Mouse (Mus musculus) right cerebral cortex, postnatal 36 days (tissue): ENCODE measurements around the gene Ifitm1.
"Not testable (repeated sequence)": the region's sequence is repeated elsewhere in the genome, so short reads cannot be mapped to it uniquely, and the experiment has no call there.

ENCODE experiments used
- DNase-seq, 2 experiments: peaks; one replicate each; pipeline ENCODE4 v3.0.0; 2022; ENCODE audit warnings: low spot score in 2 of 2, mixed read lengths in 1 of 2

Ifitm1 gene

GRCm38 (mm10) chr7:140949824-140950530, 17.0 kb upstream of the Ifitm1 start, which contains the start of gene Ifitm5:
Gene Ifitm5 (minus strand): TSS chr7:140950291.
- no peak for DNase-seq

GRCm38 (mm10) chr7:140951051-140951450, 16.0 kb upstream of the Ifitm1 start:
- DNase-seq, result no peak

GRCm38 (mm10) chr7:140951765-140952164, 15.3 kb upstream of the Ifitm1 start:
- DNase-seq, result no peak

- no peak for DNase-seq
Measured at GRCm38 (mm10) chr7:140952441-140952840, 14.6 kb upstream of the Ifitm1 start.

GRCm38 (mm10) chr7:140953133-140953532, 13.9 kb upstream of the Ifitm1 start:
- no peak for DNase-seq

GRCm38 (mm10) chr7:140953800-140954732, 13.0 kb upstream of the Ifitm1 start:
- no peak for DNase-seq

- DNase-seq, result no peak
Measured at GRCm38 (mm10) chr7:140954733-140955071, 12.3 kb upstream of the Ifitm1 start.

GRCm38 (mm10) chr7:140955342-140955741, 11.7 kb upstream of the Ifitm1 start:
- no peak for DNase-seq

- peak; percentile 28 to 63 for DNase-seq
Measured at GRCm38 (mm10) chr7:140955758-140956555, 11.1 kb upstream of the Ifitm1 start, which contains the start of the genes Gm45717 and Ifitm2. Gene Gm45717 (minus strand): TSS chr7:140955937. Gene Ifitm2 (minus strand): TSS chr7:140955987.

GRCm38 (mm10) chr7:140956556-140956869, 10.5 kb upstream of the Ifitm1 start:
- no peak for DNase-seq

- no peak for DNase-seq
Measured at GRCm38 (mm10) chr7:140959181-140959901, 7.7 kb upstream of the Ifitm1 start.

GRCm38 (mm10) chr7:140960026-140960425, 7.0 kb upstream of the Ifitm1 start:
- DNase-seq, result no peak

- no peak for DNase-seq
Measured at GRCm38 (mm10) chr7:140961416-140961815, 5.6 kb upstream of the Ifitm1 start.

GRCm38 (mm10) chr7:140962733-140963132, 4.3 kb upstream of the Ifitm1 start:
- DNase-seq, result no peak

GRCm38 (mm10) chr7:140967862-140968591, 1.0 kb downstream of the Ifitm1 start:
- no peak for DNase-seq

GRCm38 (mm10) chr7:140968710-140969109, 1.7 kb downstream of the Ifitm1 start:
- DNase-seq, result not testable (repeated sequence)

GRCm38 (mm10) chr7:140970931-140971330, 3.9 kb downstream of the Ifitm1 start:
- no peak for DNase-seq

GRCm38 (mm10) chr7:140971479-140972171, 4.6 kb downstream of the Ifitm1 start:
- DNase-seq, result no peak

- DNase-seq, result no peak
Measured at GRCm38 (mm10) chr7:140973396-140974165, 6.6 kb downstream of the Ifitm1 start.
